Mouse (Mus musculus) testis, adult 2 months (tissue): ENCODE results near the gene Mast1. TPM values are rescaled to one million over a fixed set of nuclear protein-coding genes. Genes with fewer than 3 reads are reported as not detected.

ENCODE experiments used
- H3K27ac ChIP-seq: fragments of 200-500 bp; 2 replicates; pipeline ENCODE4 v1.5.1; 2012; ENCODE audit warnings: low read depth, low read length; ENCODE audit not compliant: control insufficient read depth, insufficient read depth
- H3K27me3 ChIP-seq: fragments of 200-500 bp; 2 replicates; pipeline ENCODE4 v1.6.1; 2012; ENCODE audit warnings: mild to moderate bottlenecking, low read length, moderate library complexity; ENCODE audit not compliant: control insufficient read depth, insufficient read depth
- H3K36me3 ChIP-seq: fragments of 200-500 bp; 2 replicates; pipeline ENCODE4 v1.6.1; 2012; ENCODE audit warnings: mild to moderate bottlenecking, low read length; ENCODE audit not compliant: control insufficient read depth, insufficient read depth
- H3K4me1 ChIP-seq: fragments of 200-500 bp; 2 replicates; pipeline ENCODE4 v1.6.1; 2012; ENCODE audit warnings: low read length; ENCODE audit not compliant: control insufficient read depth, insufficient read depth
- H3K4me3 ChIP-seq: fragments of 200-500 bp; 2 replicates; pipeline ENCODE4 v1.5.1; 2012; ENCODE audit warnings: low read depth, mild to moderate bottlenecking, low read length, moderate library complexity, mixed read lengths; ENCODE audit not compliant: control insufficient read depth
- CTCF ChIP-seq: fragments of 200-500 bp; IDR thresholded peaks from 2 replicates; pipeline ENCODE4 v1.5.1; 2012; ENCODE audit warnings: low read depth, mild to moderate bottlenecking, inconsistent platforms, low read length, moderate library complexity; ENCODE audit not compliant: control insufficient read depth, insufficient read depth, insufficient replicate concordance
- POLR2A ChIP-seq: fragments of 200-500 bp; IDR thresholded peaks from 2 replicates; pipeline ENCODE4 v1.6.1; 2012; ENCODE audit warnings: low read depth, mild to moderate bottlenecking, inconsistent platforms, low read length, moderate library complexity; ENCODE audit not compliant: control insufficient read depth
- polyA plus RNA-seq: library from polyadenylated mRNA; depleted of rRNA; stranded (reverse); fragments of >200 nt; gene quantifications from 2 replicates; pipeline ENCODE4 v1.2.3, GENCODE M21; 2012

Gene Mast1
- polyA plus RNA-seq, 1 experiment: 1.6 TPM

DNA sequence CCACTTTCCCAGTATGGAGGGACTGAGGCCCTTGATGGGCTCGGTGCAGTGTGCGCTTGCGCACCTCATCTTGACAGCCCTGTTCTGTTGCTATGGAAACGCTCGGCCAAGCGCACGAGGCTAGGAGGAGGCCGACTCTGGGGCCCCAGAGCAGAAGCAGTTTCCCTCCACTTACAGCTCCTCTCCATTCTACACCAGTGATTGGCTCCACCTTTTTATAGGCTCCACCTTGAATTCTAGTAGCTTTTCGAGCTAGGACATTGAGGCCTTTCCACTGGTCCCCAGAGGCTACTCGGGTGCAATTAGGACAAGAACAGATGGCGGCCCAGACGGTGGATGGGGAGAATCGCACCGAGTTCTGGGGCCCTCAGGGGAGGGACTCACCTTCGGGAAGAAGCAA is 2.3 kb downstream of the Mast1 start:
- H3K27ac ChIP-seq: no peak overlapping the region
- peaks cover 18% of the 10 kb centered on the region for H3K4me1 ChIP-seq
- H3K27me3 ChIP-seq: no peaks in the 10 kb centered on the region
- no peaks in the 10 kb centered on the region for H3K36me3 ChIP-seq
- TF ChIP-seq CTCF (no peak), POLR2A (no peak)
- no peak overlapping the region for H3K4me3 ChIP-seq

DNA sequence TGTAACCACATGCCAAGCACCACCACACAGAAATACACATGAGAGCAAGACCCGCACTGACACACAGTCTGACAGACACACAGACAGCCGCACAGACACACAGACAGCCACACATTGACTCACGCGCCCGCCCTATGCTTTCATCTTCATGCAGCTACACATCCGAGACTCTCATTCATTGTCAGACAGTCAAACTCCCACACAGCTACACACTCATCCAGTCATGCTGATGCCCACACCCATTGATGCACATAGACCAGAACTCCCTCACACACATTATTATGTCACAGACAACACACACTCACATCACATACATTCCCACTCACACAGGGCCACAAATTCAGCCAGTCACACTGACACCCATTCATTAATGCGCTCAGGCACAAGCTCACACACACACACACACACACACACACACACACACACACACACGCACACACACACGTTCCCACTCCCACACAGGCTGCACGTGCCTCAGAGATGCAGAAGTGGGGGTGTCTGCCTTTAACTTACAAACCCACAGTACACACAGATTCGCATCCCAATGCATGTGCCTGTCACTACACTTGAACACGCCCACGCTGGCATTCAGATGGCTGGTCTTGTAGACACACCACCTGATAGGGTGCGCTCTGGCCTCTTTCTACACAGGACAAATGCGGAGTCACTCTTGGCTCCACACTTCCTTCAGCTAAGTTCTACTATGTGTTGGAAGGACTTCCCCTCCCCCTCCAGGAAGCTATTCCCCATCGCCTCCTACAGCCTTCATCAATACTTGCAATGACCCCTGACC is 3.2 kb downstream of the Mast1 start:
- no peak for TF ChIP-seq POLR2A
- no peak for TF ChIP-seq CTCF
- Histone ChIP-seq H3K4me3 (no peak overlapping the region), H3K27ac (no peak overlapping the region), H3K27me3 (no peaks in the 10 kb centered on the region), H3K36me3 (no peaks in the 10 kb centered on the region), H3K4me1 (peaks cover 21% of the 10 kb centered on the region)

DNA sequence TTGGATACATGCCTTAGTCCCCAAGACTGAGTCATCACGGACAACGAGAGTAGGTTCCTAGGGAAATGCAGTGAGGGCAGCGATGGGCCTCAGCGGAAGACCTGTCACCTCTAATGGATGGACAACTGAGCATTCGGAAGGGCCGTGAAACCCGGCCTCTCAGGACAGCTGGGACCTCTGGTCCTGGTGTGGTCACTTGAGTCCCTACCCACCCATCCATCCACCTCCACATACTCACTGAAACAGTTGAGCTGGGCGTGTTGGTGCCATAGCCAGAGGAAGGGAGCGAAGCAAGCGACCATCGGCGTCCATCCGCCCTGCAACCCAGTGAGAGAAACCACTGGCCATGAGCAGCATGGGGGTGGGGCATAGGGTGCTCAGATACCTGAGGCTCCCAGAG is 6.6 kb downstream of the Mast1 start:
- H3K27me3 ChIP-seq: no peaks in the 10 kb centered on the region
- no peak overlapping the region for H3K4me3 ChIP-seq

DNA sequence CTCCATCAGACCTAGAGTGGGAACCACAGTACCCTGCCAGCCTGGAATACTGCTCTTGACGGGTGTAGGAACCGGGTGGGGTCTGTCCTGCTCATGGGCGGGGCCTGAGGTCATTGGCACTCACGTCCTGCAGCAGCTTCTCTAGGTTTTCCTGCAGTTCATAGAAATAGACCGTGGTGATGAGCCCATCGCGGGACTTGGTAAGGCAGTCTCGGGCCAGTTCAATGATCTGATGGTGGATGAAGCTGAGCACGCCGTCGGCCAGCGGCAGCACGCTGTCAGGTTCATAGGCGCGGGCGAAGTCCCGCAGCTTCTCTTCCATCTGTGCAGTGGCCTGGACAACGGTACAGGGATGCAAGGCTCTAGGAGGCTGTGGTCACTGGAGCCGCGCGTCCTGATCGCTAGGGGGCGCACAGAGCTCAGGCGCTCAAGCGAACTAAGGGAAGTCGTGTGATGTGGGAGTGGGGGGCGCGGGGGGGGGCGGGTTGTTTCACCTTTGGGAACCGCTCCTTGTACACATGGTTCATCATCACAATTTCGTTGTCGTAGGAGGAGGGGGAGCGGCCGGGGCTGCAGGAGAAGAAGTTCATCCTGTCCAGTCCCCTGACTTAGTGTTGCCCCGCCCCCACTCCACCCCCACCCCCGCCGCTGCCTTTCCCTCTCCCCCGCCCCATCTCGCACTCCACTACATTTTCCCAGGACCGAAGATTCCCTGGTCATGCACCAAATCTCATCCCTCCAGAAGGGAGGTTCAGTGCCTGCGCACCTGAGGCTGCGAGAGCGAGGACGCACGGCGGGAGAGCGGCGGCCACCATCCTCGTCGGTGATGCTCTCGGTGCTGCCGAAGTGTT is 8.5 kb downstream of the Mast1 start:
- peaks cover 7% of the 10 kb centered on the region for H3K4me1 ChIP-seq
- no peaks in the 10 kb centered on the region for H3K27me3 ChIP-seq
- H3K4me3 ChIP-seq: peak overlapping the region; percentile 58
- TF ChIP-seq CTCF (peak; percentile 80; the same call in 1 of the 2 replicates), POLR2A (no peak)
- no peaks in the 10 kb centered on the region for H3K36me3 ChIP-seq
- no peak overlapping the region for H3K27ac ChIP-seq

More for the DNA sequence above, 6.6 kb downstream of the Mast1 start:
- Histone ChIP-seq H3K36me3 (no peaks in the 10 kb centered on the region), H3K27ac (no peak overlapping the region), H3K4me1 (peaks cover 17% of the 10 kb centered on the region)
- TF ChIP-seq CTCF: no peak
- TF ChIP-seq POLR2A: no peak

DNA sequence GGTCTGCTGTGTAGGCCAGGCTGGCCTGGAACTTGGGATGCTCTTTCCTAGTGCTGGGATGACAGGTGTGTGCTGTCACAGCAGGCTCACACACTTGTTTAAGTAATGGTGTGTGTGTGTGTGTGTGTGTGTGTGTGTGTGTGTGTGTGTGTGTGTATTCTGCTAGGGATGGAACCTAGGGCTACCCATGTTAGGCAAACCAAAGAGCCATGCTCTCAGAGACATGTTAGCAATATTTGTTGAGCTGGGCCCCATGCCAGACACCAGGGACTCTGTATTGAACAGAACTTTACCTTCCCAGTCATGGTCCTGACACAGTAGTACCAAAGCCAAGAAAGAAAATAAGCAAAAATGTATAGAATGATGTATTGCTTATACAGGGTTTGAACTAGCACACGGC is 9.6 kb downstream of the Mast1 start:
- H3K4me3 ChIP-seq: no peak overlapping the region
- H3K36me3 ChIP-seq: no peaks in the 10 kb centered on the region
- TF ChIP-seq POLR2A: no peak
- no peak for TF ChIP-seq CTCF
- H3K27ac ChIP-seq: no peak overlapping the region
- peaks cover 7% of the 10 kb centered on the region for H3K4me1 ChIP-seq
- no peaks in the 10 kb centered on the region for H3K27me3 ChIP-seq

DNA sequence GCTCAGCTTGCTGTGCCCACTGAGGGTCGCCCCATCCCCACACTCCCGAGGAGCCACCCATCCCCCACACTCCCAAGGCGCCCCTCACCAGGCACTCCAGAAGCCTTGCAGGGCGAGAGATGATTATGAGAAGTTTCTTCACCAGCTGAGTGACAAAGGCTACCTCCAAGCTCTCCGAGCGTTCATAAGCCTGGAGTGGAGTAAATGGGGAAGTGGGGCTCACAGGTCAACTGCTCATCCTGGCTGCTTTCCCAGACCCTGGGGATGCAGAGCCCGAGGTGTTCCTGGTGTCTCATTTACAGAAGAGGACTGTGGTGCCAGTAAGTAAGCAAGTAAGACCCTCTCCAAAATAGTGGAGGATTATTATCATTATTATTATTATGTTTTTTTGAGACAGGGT is 11.6 kb downstream of the Mast1 start:
- H3K27ac ChIP-seq: no peak overlapping the region
- H3K27me3 ChIP-seq: no peaks in the 10 kb centered on the region
- no peaks in the 10 kb centered on the region for H3K36me3 ChIP-seq
- TF ChIP-seq CTCF: no peak
- no peak for TF ChIP-seq POLR2A
- H3K4me1 ChIP-seq: peaks cover 7% of the 10 kb centered on the region
- H3K4me3 ChIP-seq: no peak overlapping the region

DNA sequence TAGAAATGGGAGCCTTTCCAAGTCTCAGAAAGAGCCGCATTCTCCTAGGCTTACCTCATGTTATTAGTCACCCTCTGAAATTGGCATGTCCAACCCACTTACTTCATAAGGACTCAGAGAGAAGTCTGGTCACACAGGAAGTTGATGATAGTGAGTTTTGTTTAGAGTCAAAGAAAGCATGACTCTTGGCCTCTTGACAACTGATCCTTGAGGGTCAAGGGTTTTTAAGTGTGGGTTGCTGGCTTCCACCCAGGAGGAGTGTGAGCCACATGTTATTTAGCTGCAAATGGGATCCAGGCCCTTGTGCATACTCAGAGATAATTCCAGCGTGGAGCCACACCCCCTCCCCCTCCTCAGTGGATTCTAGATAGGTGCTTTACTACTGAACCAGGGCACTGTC is 15.6 kb downstream of the Mast1 start:
- TF ChIP-seq POLR2A (no peak), CTCF (no peak)
- Histone ChIP-seq H3K27ac (no peak overlapping the region), H3K27me3 (no peaks in the 10 kb centered on the region), H3K4me3 (no peak overlapping the region), H3K4me1 (no peaks in the 10 kb centered on the region), H3K36me3 (no peaks in the 10 kb centered on the region)
